Mouse (Mus musculus) midbrain, embryonic 12.5 days (tissue): ENCODE data around the gene Ehf. TPM values are rescaled to one million over a fixed set of nuclear protein-coding genes. Genes with fewer than 3 reads are reported as not detected.

Experiments used
- polyA plus RNA-seq: library from polyadenylated mRNA; unstranded; fragments of >200 nt; fragmentation: Nextera tagmentation; extraction: Ambion mirVana; gene quantifications from 2 replicates; pipeline ENCODE4 v1.2.1, GENCODE M21; 2016

Ehf gene
- polyA plus RNA-seq, 1 experiment from 2014 or later = not detected

Other genes with a start within 250 kb of the Ehf start
- 48.3 and 50.9 TPM in 2 replicates for gene Pdhx, start 229.8 kb downstream of the Ehf start, polyA plus RNA-seq
- 47.5 and 51.1 TPM in 2 replicates for gene Apip, start 229.6 kb downstream of the Ehf start, polyA plus RNA-seq
- gene Elf5, start 108.4 kb upstream of the Ehf start, polyA plus RNA-seq = 0.10 TPM in 1 of 2 replicates, not detected in the other
- gene Cat, start 181.9 kb upstream of the Ehf start, polyA plus RNA-seq = 101 and 110 TPM in 2 replicates